In the genomic region with DNA sequence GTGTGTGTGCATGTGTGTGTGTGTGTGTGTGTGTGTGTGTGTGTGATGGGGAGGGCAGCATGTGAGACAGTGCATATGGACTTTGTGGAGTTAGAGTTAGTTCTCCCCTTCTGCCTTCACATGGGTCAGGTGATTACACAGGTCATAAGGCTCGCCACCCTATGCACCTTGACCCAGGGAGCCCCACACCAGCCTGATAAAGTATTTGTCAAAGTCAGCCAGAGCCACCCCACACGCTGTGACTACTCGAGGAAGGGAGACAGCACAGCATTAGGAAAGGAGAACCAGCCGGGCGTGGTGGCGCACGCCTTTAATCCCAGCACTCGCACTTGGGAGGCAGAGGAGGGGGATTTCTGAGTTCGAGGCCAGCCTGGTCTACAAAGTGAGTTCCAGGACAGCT, we compare ENCODE assay signal across 24 mouse cellular contexts.
"Had no signal": no experiment of that assay in that cellular context is flagged by ENCODE, and none has a peak within 500 bp of the region (broad histone marks: within the 10 kb centered on the region; RNA-seq: fewer than 3 reads in every experiment).

No protein-coding gene starts in this region.

- H3K4me1 ChIP-seq: heart, embryonic 13.5 days; heart, embryonic 15.5 days; hindbrain, embryonic 13.5 days; hindbrain, embryonic 15.5 days; kidney, embryonic 15.5 days; limb, embryonic 13.5 days; limb, embryonic 15.5 days had no signal

- ATAC-seq: forebrain, postnatal 0 days; hindbrain, postnatal 0 days had no signal

- H3K9me3 ChIP-seq: hindbrain, embryonic 13.5 days; hindbrain, embryonic 15.5 days; kidney, embryonic 15.5 days; limb, embryonic 15.5 days; liver, embryonic 13.5 days had no signal

- H3K27ac ChIP-seq: heart, embryonic 13.5 days; heart, embryonic 15.5 days; hindbrain, embryonic 13.5 days; hindbrain, embryonic 15.5 days; hindbrain, postnatal 0 days; kidney, embryonic 15.5 days; kidney, postnatal 0 days; limb, embryonic 13.5 days; limb, embryonic 15.5 days; liver, embryonic 13.5 days had no signal

- H3K9ac ChIP-seq: forebrain, postnatal 0 days; heart, embryonic 13.5 days; heart, embryonic 15.5 days; hindbrain, embryonic 13.5 days; hindbrain, embryonic 15.5 days; kidney, embryonic 15.5 days; limb, embryonic 13.5 days; limb, embryonic 15.5 days; liver, embryonic 13.5 days had no signal

- H3K4me3 ChIP-seq: heart, embryonic 13.5 days; heart, embryonic 15.5 days; hindbrain, embryonic 13.5 days; hindbrain, embryonic 15.5 days; kidney, embryonic 15.5 days; limb, embryonic 13.5 days; limb, embryonic 15.5 days; liver, embryonic 13.5 days had no signal

- DNase-seq: forebrain, postnatal 0 days; gastrocnemius, postnatal 14 days; gastrocnemius, postnatal 36 days; heart, adult 18-20 months; heart, postnatal 14 days; heart, postnatal 36 days; kidney, adult 2 months; kidney, adult 9 months; kidney, postnatal 14 days; kidney, postnatal 36 days; layer of hippocampus, adult 9-11 months; layer of hippocampus, postnatal 36 days; left cerebral cortex, postnatal 4 days; liver, embryonic 13.5 days had no signal

- H3K27me3 ChIP-seq: heart, embryonic 13.5 days; heart, embryonic 15.5 days; hindbrain, embryonic 13.5 days; hindbrain, embryonic 15.5 days; kidney, embryonic 15.5 days; limb, embryonic 13.5 days; limb, embryonic 15.5 days; liver, embryonic 13.5 days had no signal

- H3K4me2 ChIP-seq: heart, embryonic 11.5 days; heart, embryonic 13.5 days; heart, embryonic 15.5 days; hindbrain, embryonic 13.5 days; hindbrain, embryonic 15.5 days; kidney, embryonic 15.5 days; limb, embryonic 13.5 days; limb, embryonic 15.5 days; liver, embryonic 13.5 days had no signal
